25 mouse cellular contexts compared by ENCODE assay signal in genomic region chr9:34938140-34938539, GRCm38 (mm10).
DNase-seq lines count a peak whose midpoint lies in the region; ATAC-seq and TF ChIP-seq lines count a peak whose summit lies in the region.
"Had no signal": no experiment of that assay in that cellular context is flagged by ENCODE, and none has a peak within 500 bp of the region (broad histone marks: within the 10 kb centered on the region; RNA-seq: fewer than 3 reads in every experiment).

No protein-coding gene starts in this region.

- no peaks in the 10 kb centered on the region for H3K9me3 ChIP-seq in midbrain, embryonic 14.5 days (ENCODE audit: control insufficient read depth, low read length)
- H3K9me3 ChIP-seq in midbrain, embryonic 10.5 days (replicated peaks) = no peaks in the 10 kb centered on the region
- no peaks in the 10 kb centered on the region for H3K9me3 ChIP-seq in neural tube, embryonic 13.5 days
- H3K9me3 ChIP-seq: embryonic facial prominence, embryonic 10.5 days; embryonic facial prominence, embryonic 13.5 days; forebrain, embryonic 12.5 days; forebrain, embryonic 15.5 days; heart, embryonic 12.5 days; heart, embryonic 15.5 days; hindbrain, embryonic 10.5 days; hindbrain, embryonic 15.5 days had no signal

- TF ChIP-seq CTCF in cerebellum, adult 2 months (IDR thresholded peaks at IDR 0.05; ENCODE audit: borderline replicate concordance, insufficient read depth, low read depth, low read length) = no peak

- H3K27ac ChIP-seq in cerebellum, adult 2 months (ENCODE audit: insufficient read depth, low read length) = peak overlapping the region; percentile 51; the same call in 1 of the 2 replicates
- H3K27ac ChIP-seq in midbrain, embryonic 14.5 days (replicated peaks; ENCODE audit: low read depth, low read length) = no peak overlapping the region
- no peak overlapping the region for H3K27ac ChIP-seq in midbrain, embryonic 10.5 days (replicated peaks)
- H3K27ac ChIP-seq in neural tube, embryonic 13.5 days (replicated peaks) = peak overlapping the region; percentile 54
- H3K27ac ChIP-seq: embryonic facial prominence, embryonic 10.5 days; embryonic facial prominence, embryonic 13.5 days; forebrain, embryonic 12.5 days; forebrain, embryonic 15.5 days; heart, embryonic 15.5 days; hindbrain, embryonic 10.5 days; hindbrain, embryonic 15.5 days had no signal

- peaks cover 31% of the 10 kb centered on the region for H3K4me1 ChIP-seq in cerebellum, adult 2 months (ENCODE audit: control insufficient read depth, insufficient read depth, low read length)
- peaks cover 6% of the 10 kb centered on the region; the same call in 1 of the 2 replicates for H3K4me1 ChIP-seq in midbrain, embryonic 14.5 days (ENCODE audit: control insufficient read depth, insufficient read depth, low read length)
- peaks cover 4% of the 10 kb centered on the region for H3K4me1 ChIP-seq in midbrain, embryonic 10.5 days
- 0 out of 2 replicates have a peak, but pooled peaks cover 3% of the 10 kb centered on the region for H3K4me1 ChIP-seq in neural tube, embryonic 13.5 days (replicated peaks)
- H3K4me1 ChIP-seq: embryonic facial prominence, embryonic 10.5 days; embryonic facial prominence, embryonic 13.5 days; forebrain, embryonic 15.5 days; heart, embryonic 12.5 days; heart, embryonic 15.5 days had no signal

- no peak for DNase-seq in cerebellum, adult 2 months
- no peak for DNase-seq in cerebellum, postnatal 14 days
- no peak for DNase-seq in midbrain, embryonic 14.5 days
- no peak for DNase-seq in midbrain, embryonic 10.5 days (ENCODE audit: low spot score)
- no peak for DNase-seq in neural tube, embryonic 10.5 days (ENCODE audit: extremely low spot score, low spot score)
- DNase-seq: adrenal gland, postnatal 10 days; adrenal gland, postnatal 36 days; cerebellum, adult 18-20 months; cerebellum, adult 9-11 months; cerebellum, postnatal 36 days; embryo, embryonic 11 days; gastrocnemius, postnatal 25 days; heart, adult 18-20 months; heart, postnatal 10 days; heart, postnatal 36 days had no signal

- no peak overlapping the region for H3K9ac ChIP-seq in midbrain, embryonic 14.5 days (replicated peaks; ENCODE audit: low read length)
- no peak overlapping the region for H3K9ac ChIP-seq in neural tube, embryonic 13.5 days
- H3K9ac ChIP-seq: embryonic facial prominence, embryonic 13.5 days; forebrain, embryonic 12.5 days; forebrain, embryonic 15.5 days; heart, embryonic 12.5 days; heart, embryonic 15.5 days; hindbrain, embryonic 15.5 days had no signal

- H3K27me3 ChIP-seq in cerebellum, adult 2 months (ENCODE audit: control insufficient read depth, insufficient read depth, low read length) = no peaks in the 10 kb centered on the region
- H3K27me3 ChIP-seq in midbrain, embryonic 14.5 days (ENCODE audit: control insufficient read depth, insufficient read depth, low read length) = no peaks in the 10 kb centered on the region
- H3K27me3 ChIP-seq in midbrain, embryonic 10.5 days (ENCODE audit: low read depth, poor library complexity, severe bottlenecking) = no peaks in the 10 kb centered on the region
- H3K27me3 ChIP-seq in neural tube, embryonic 13.5 days = no peaks in the 10 kb centered on the region
- H3K27me3 ChIP-seq: embryonic facial prominence, embryonic 13.5 days; forebrain, embryonic 12.5 days; forebrain, embryonic 15.5 days; heart, embryonic 12.5 days; heart, embryonic 15.5 days; hindbrain, embryonic 15.5 days had no signal

- no peak overlapping the region for H3K4me2 ChIP-seq in midbrain, embryonic 14.5 days (ENCODE audit: low read length)
- no peak overlapping the region for H3K4me2 ChIP-seq in neural tube, embryonic 13.5 days
- H3K4me2 ChIP-seq: embryonic facial prominence, embryonic 13.5 days; forebrain, embryonic 12.5 days; forebrain, embryonic 15.5 days; heart, embryonic 12.5 days; heart, embryonic 15.5 days; hindbrain, embryonic 15.5 days had no signal

- ATAC-seq in midbrain, embryonic 14.5 days (ENCODE audit: low FRiP score, low TSS enrichment) = peak; percentile 57; the same call in 1 of the 2 replicates
- ATAC-seq in neural tube, embryonic 13.5 days (ENCODE audit: low read depth) = 0 out of 2 replicates have a peak, but pooled peaks have one; percentile 24
- ATAC-seq: forebrain, embryonic 15.5 days had no signal

- TF ChIP-seq POLR2A in cerebellum, adult 2 months (IDR thresholded peaks at IDR 0.05; ENCODE audit: borderline replicate concordance, insufficient read depth, low read length) = no peak

- H3K4me3 ChIP-seq in cerebellum, adult 2 months (replicated peaks; ENCODE audit: insufficient read depth, low read depth, low read length) = no peak overlapping the region
- no peak overlapping the region for H3K4me3 ChIP-seq in midbrain, embryonic 14.5 days (replicated peaks; ENCODE audit: low read depth, low read length)
- no peak overlapping the region for H3K4me3 ChIP-seq in midbrain, embryonic 10.5 days
- no peak overlapping the region for H3K4me3 ChIP-seq in neural tube, embryonic 13.5 days
- H3K4me3 ChIP-seq: embryonic facial prominence, embryonic 10.5 days; embryonic facial prominence, embryonic 13.5 days; erythroblast, embryonic 14.5 days; forebrain, embryonic 12.5 days; forebrain, embryonic 15.5 days; heart, embryonic 12.5 days; heart, embryonic 15.5 days; hindbrain, embryonic 10.5 days; hindbrain, embryonic 15.5 days had no signal

- H3K36me3 ChIP-seq in midbrain, embryonic 14.5 days (ENCODE audit: control insufficient read depth, insufficient read depth, low read length) = no peaks in the 10 kb centered on the region
- H3K36me3 ChIP-seq in midbrain, embryonic 10.5 days = no peaks in the 10 kb centered on the region
- no peaks in the 10 kb centered on the region for H3K36me3 ChIP-seq in neural tube, embryonic 13.5 days
- H3K36me3 ChIP-seq: embryonic facial prominence, embryonic 10.5 days; embryonic facial prominence, embryonic 13.5 days; forebrain, embryonic 12.5 days; forebrain, embryonic 15.5 days; heart, embryonic 12.5 days; heart, embryonic 15.5 days; hindbrain, embryonic 10.5 days; hindbrain, embryonic 15.5 days had no signal

- 96% methylated on average over 5 of the region's 5 CpGs for WGBS in cerebellum, adult 2 months
- WGBS in midbrain, embryonic 14.5 days = 80% methylated on average over 5 of the region's 5 CpGs
- WGBS in midbrain, embryonic 10.5 days = 87% methylated on average over 5 of the region's 5 CpGs
- 63% methylated on average over 5 of the region's 5 CpGs for WGBS in neural tube, embryonic 13.5 days

Comparison
In these comparisons a context has a peak if more than half of its experiments do, and no peak if none do; other contexts are left out.
1. H3K27ac ChIP-seq: peak in cerebellum, adult 2 months (single experiment) and neural tube, embryonic 13.5 days (single experiment); none in midbrain, embryonic 14.5 days (single experiment) and midbrain, embryonic 10.5 days (single experiment).